Mouse (Mus musculus) lung, adult 2 months (tissue): ENCODE measurements around the gene Hist1h2af.
A peak's percentile ranks its signal among the peaks of the same experiment; 100 is the strongest.

ENCODE experiments used
- CTCF ChIP-seq: fragments of 200-500 bp; IDR thresholded peaks from 2 replicates; pipeline ENCODE4 v1.5.1; 2011; ENCODE audit warnings: mild to moderate bottlenecking, low read length, control low read depth; ENCODE audit not compliant: insufficient read depth
- POLR2A ChIP-seq: fragments of 200-500 bp; IDR thresholded peaks from 2 replicates; pipeline ENCODE4 v1.6.1; 2011; ENCODE audit warnings: low read depth, mild to moderate bottlenecking, control low read depth, low read length, borderline replicate concordance; ENCODE audit errors: extremely low read depth

GRCm38 (mm10) chr13:23530901-23531875 is 2.5 kb upstream of the Hist1h2af start, which contains the start of gene Hist1h4h:
- TF ChIP-seq POLR2A: peak; percentile 98
- no peak for TF ChIP-seq CTCF
